Mouse (Mus musculus): ENCODE results near the gene Fzd9.

DNA sequence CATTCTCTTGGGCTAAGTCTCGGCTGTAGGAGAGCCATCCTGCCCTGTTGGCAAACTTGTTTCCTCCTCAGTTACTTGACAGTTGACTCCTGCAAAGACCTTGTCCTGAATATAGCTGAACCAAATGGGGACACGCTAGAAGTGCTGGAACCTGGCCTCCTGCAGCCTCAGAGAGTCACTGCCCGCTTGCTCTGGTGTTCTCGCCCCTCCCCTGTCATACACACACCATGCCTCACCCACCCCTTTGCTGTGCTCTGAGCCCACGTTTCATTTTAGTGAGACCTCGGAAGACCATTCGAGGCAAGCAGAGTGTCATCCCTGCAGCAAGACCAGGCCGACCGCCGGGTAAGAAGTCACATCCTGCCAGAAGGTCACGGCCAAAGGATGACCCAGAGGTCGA is 8.9 kb downstream of the Fzd9 start:
- TF ChIP-seq POLR2A (IDR thresholded peaks at IDR 0.05; ENCODE audit: insufficient read length, low read depth), result no peak
- TF ChIP-seq E2F4 (IDR thresholded peaks at IDR 0.05; ENCODE audit: insufficient read depth), result no peak
